Mouse (Mus musculus) 3T3-L1 (cell line): Measurements from ENCODE around the gene Syt6.

ENCODE experiments used
- DNase-seq: peaks from one replicate; pipeline ENCODE4 v3.0.0-alpha.2; 2015; ENCODE audit warnings: low read depth, low spot score

The Syt6 gene

GRCm38 (mm10) chr3:103647164-103647867 is 72.3 kb downstream of the Syt6 start:
- no peak for DNase-seq

DNA sequence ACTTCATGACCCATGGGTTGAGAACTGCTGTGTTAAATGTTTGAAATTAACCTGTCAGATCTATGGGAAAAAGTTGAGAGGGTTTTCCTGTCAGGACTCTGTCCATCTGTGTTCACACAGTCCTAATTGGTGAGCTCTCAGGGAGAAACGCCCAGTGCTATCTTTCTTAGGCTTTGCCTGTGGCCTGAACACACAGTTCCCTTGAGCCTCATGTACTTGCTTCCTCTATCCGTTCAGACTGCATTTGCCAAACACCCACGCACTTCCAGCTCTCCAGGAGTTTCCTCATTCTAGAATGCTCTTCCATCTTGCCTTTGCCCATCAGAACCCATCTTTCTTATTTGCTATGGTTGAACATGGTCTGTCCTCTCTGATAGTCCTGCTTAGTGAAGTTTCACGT is 73.5 kb downstream of the Syt6 start:
- no peak for DNase-seq

GRCm38 (mm10) chr3:103649716-103650115 is 74.7 kb downstream of the Syt6 start:
- no peak for DNase-seq

- DNase-seq: no peak
These were observed 75.4 kb downstream of the Syt6 start for GRCm38 (mm10) chr3:103650406-103650805.

DNA sequence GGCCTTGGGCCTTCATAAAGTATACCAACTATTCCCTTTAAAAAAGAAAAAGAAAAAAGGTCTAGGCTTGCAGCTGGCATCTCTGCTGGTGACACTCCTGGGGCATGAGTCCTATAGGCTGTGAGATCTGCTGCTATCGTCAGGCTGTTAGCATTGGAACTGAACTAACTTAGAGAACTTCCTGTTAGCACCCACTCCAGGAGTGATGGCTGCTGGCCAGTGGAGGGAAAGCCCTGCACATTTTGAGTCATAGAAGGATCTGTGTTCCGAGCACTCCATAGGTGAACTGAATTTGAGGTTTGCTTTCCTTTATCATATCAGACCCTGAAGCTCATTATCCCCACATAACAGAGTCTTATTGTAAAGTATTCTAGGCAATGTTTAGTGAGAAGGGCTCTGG is 85.0 kb downstream of the Syt6 start:
- DNase-seq: peak; percentile 50

GRCm38 (mm10) chr3:103661714-103662113 is 86.7 kb downstream of the Syt6 start:
- DNase-seq: no peak

GRCm38 (mm10) chr3:103663385-103663784 is 88.4 kb downstream of the Syt6 start:
- no peak for DNase-seq

DNA sequence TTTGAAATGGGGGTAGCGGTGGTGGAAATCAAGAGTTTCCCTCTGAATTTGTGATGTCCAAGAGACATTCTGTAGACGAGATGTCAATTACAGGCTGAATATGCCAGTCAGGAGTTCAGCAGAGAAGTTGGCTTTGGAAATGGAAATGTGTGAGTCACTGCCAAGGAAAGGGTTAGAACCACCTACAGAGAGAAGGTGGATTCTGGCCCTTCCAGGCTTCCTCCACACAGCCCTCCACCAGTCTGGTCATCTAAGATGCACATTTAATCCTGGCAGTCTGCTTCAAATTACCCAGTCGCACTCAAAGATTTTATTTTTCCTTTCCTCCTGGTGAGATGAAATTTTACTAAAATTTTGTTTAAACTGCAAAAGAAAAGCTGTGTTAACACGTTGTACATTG is 97.1 kb downstream of the Syt6 start:
- no peak for DNase-seq

- no peak for DNase-seq
These were observed 97.7 kb downstream of the Syt6 start for GRCm38 (mm10) chr3:103672716-103673115.

DNA sequence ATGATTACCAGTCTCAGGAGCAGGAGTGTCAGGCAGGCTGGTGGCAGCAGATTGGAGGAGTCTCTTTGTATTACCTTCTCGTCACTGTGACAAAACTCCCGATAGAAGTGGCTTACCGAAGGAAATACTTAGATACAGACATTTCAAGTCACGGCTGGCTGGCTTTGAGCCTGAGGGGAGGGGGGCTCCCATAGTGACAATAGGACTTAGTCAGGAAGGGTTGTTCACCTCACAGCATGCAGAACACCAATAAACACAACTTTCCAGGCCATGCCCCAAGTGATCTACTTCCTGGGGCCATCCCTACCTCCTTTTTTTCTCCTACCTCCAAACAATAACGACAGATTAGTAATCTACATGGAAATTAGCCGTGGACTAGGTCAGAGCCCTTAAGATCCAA is 103.8 kb downstream of the Syt6 start:
- DNase-seq: no peak

GRCm38 (mm10) chr3:103682473-103682872 is 107.4 kb downstream of the Syt6 start:
- DNase-seq: peak; percentile 81

DNA sequence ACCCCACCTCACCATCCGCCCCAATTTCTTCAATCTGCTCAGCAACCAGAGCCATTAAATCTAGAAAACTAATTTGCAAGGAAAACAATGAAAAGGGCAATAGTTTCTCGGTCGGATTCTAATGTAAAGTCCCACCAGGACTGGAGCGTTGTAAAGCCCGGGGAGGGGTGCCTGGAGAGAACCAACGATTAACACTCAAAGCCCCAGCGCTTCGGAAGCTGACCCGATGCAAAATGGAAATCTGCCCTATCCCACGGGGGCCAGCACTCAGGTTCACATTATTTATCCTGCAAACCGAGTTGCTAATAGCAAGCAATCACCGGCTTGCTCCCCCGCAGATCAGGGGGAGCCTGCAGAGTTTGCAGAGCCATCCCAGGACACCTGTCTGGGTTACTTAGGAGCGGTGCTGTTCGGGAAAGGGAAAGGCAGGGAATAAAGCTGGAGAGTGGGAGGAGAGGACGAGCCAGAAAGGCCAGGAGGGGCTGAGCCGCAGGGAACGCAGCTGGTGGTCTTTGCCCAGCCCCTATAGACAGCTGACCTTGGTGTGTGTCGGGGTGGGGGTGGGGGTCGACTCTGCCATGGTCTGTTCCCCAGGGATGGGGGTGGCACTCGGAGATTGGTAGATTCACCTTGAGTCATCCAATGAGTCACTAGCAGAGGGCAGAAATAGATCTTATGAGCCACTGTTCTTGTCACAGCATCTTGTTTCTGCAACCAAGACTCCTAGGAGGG is 108.4 kb downstream of the Syt6 start:
- DNase-seq: peak; percentile 88

DNA sequence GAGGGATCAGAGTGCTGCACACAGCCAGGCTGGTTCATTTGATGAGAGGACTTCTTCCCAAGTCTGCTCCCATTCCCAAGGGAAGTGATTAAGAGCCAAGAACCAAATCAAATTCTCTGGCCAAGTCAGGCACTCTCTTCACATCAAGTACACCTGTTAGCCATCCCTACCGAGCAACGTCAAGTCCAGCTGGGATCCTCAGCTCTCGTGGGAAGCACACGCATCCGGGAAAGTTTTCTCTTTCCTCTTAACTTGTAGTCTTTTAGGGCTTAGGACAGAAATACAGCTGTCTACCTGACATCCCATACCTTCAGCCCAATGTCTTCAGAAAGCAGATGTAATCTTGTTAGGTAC is 108.9 kb downstream of the Syt6 start:
- DNase-seq: no peak

GRCm38 (mm10) chr3:103689043-103689442 is 114.0 kb downstream of the Syt6 start:
- no peak for DNase-seq

GRCm38 (mm10) chr3:103690506-103690905 is 115.5 kb downstream of the Syt6 start:
- DNase-seq: peak; percentile 39
